Mouse (Mus musculus) c-Kit-positive CD71-positive TER-119-negative erythroid progenitor cells, embryonic 14.5 days (primary cell): ENCODE results near the gene 1700056E22Rik.

Source experiments
- DNase-seq: peaks from one replicate; pipeline ENCODE4 v3.0.0-alpha.2; 2013; ENCODE audit warnings: low read depth

1700056E22Rik gene

DNA sequence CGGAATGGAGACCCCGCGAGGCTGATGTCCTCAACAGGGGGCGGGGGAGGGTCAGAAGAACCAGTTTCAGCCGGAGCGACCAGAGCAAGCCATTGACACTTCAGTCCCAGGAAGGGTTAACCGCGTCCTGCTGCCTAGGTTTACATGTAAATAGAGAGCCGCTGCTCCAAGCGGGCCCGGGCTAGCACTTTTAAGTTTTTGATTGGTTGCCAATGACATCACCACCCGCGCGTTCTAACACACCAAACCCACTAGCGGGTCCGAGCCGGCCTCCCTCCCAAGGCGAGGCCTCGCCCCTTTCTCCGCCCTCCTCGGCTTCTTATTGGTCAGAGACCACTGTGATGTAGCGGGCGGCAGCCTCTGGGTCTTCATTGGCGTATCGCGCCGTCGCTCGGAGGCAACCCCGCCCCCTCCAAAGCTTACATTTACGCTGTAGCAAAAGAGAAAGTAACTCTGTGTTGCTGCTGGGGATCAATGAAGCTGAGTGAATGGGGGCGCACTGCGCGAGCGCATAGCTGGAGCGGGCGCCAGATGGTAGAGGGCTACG is at the start of gene 1700056E22Rik:
Gene 1700056E22Rik, minus strand, starts transcription at position 291 of the 547 bp plus-strand sequence.
- DNase-seq = peak; percentile 98

GRCm38 (mm10) chr1:184083166-184083565 is 49.1 kb upstream of the 1700056E22Rik start:
- DNase-seq = no peak

GRCm38 (mm10) chr1:184082661-184083060 is 48.6 kb upstream of the 1700056E22Rik start:
- DNase-seq = no peak

- DNase-seq = no peak
Observed at GRCm38 (mm10) chr1:184079304-184079703, 45.2 kb upstream of the 1700056E22Rik start.

GRCm38 (mm10) chr1:184076756-184077155 is 42.7 kb upstream of the 1700056E22Rik start:
- no peak for DNase-seq

DNA sequence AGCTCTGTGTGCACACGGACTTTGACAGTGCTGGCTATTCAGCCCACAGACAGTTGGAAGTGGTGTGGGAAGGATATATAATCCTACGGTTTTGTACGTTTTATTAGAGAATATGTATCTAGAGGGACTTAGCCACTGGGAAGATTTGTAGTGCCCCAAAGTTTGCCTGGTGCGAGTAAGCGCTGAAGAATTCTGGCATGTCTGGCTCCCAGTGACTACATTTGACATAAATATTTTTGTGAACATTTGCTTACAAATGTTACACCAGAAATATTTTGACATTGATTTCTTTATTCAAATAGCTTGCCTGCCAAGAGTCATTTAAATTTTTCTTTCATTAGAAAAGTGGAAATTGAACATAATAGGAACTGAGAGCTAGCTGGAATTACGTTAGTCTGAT is 42.0 kb upstream of the 1700056E22Rik start:
- no peak for DNase-seq

DNA sequence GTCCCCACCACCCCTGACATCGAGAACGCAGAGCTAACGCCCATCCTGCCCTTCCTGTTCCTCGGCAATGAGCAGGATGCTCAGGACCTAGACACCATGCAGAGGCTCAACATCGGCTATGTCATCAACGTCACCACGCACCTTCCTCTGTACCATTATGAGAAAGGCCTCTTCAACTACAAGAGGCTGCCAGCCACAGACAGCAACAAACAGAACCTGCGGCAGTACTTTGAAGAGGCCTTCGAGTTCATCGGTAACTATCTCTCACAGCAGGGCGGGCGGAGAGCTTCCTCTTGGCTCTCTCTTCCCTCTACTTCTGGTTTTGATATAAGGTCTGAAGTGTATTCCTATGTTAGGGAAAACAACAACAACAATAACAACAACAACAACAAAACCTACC is 34.9 kb upstream of the 1700056E22Rik start:
- no peak for DNase-seq

- DNase-seq = no peak
Observed at GRCm38 (mm10) chr1:184067704-184068558, 33.8 kb upstream of the 1700056E22Rik start.

- no peak for DNase-seq
Observed at GRCm38 (mm10) chr1:184066460-184067287, 32.6 kb upstream of the 1700056E22Rik start.

DNA sequence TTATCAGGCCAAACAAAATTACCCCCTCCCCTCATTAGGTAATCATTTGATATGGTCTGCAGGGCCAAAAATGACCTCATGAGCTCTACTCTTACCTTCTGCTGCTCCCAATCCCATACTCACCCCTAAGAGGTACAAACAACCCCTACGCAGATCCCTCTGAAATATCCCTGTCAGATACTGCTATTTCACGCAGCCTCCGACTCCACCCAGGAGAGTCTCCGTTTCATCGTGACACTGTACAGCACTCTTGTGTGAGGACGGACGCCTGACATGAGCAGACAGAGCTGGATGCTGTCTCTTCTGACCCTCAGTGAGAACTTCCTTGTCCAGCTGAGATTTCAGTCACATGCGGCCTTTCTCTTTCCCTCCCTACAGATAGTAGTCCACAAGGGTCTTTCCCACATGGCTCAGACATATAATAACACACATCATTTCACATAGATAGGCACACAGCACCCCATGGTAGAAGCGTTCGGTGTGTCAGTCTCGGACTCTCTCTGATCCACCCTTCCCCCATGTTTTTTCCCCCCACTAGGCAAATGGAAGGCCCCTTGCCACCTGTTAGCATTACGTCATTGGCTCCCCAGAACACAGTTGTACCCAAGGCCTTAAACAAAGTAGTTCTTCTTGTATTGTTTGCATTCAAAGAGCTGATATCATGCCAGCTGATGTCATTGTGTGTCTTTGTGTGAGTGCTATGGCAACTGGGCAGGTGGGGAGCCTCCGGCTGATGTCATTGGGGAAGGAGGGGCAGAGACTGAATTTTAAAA is 31.7 kb upstream of the 1700056E22Rik start:
- DNase-seq = no peak

GRCm38 (mm10) chr1:184064306-184064705 is 30.2 kb upstream of the 1700056E22Rik start:
- DNase-seq = no peak

- DNase-seq = no peak
Observed at GRCm38 (mm10) chr1:184061901-184062300, 27.8 kb upstream of the 1700056E22Rik start.

DNA sequence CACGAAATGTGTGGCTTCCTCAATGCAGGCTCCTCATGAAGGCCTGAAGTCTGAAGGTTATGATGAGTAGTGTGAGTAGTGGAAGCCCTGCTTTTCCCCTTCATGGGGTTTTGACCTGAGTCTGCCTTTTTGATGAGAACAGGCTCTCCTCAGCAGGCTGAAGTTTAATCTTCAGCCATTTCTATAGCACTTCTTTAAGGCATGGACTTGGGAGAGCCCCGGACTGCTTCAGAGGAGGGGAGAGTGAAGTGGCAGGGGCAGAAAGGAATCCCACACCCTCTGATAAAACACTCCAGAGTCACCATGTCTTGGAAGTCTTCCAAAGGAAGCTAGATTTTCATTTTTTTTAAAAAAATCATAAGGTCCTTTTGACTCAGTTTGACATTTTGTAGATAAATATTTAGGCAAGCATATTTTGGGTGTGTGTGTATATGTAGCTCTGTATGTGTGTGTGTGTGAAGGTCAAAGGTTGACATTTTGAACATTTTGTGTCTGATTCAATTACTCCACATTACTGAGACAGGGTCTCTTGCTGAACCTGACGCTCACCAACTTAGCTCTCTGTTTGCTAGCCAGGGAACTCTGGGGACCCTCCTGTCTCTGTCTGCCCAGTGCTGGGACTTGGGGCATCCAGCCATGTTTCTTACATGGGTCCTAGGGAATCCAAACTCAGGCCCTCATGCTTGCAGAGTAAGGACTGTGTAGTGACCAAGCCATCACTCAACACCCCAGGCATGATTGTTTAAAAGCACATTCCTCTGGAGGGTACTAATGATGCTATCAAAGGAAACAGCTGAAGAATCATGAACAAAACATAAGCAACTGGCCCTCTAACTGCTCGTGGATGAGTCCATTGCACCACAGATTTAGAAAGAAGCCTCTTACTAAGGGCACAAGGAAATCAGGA is 27.0 kb upstream of the 1700056E22Rik start:
- DNase-seq = no peak

- no peak for DNase-seq
Observed at GRCm38 (mm10) chr1:184060381-184060780, 26.3 kb upstream of the 1700056E22Rik start.

GRCm38 (mm10) chr1:184059814-184060213 is 25.7 kb upstream of the 1700056E22Rik start:
- no peak for DNase-seq

DNA sequence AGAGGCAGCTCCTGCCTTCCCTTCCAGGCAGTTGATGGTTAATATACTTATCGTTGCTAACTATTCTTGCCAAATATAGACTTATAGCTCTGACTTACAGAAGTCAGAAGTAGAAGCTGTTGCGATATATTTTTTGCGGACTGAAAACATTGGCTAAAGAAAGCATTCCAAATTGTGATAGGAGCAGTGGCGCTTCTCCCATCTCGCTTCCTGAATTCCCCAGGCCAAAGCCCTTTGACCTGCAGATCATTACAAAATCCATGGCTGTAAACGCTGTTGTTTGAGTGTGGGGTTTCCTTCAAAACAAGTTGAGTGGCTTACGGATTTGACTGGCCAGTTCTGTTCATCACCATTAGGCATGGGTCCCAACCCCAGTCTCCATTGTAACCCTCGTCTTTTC is 24.1 kb upstream of the 1700056E22Rik start:
- DNase-seq = no peak

DNA sequence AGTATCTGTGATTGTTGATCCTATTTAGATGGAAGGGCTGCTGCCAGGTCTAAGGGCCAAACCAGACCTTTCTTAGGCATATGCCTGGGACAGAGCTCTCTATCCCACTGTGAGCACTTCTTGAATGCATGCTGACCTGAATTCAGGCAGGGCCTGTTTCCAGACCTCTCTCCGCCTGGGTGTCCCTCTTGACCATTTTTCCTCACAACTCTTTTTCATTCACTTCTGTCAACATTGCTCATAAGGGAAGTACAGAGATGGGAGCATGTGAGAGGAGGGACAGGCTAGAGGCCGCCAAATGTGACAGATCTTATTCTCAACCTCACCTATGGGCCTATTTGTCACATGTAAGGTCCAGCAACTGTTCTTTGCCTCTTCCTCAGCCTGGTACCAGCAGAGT is 20.1 kb upstream of the 1700056E22Rik start:
- no peak for DNase-seq

GRCm38 (mm10) chr1:184053711-184054110 is 19.6 kb upstream of the 1700056E22Rik start:
- DNase-seq = no peak

- DNase-seq = no peak
Observed at GRCm38 (mm10) chr1:184053141-184053540, 19.0 kb upstream of the 1700056E22Rik start.

- no peak for DNase-seq
Observed at GRCm38 (mm10) chr1:184052331-184052730, 18.2 kb upstream of the 1700056E22Rik start.

- DNase-seq = no peak
Observed at GRCm38 (mm10) chr1:184051824-184052223, 17.7 kb upstream of the 1700056E22Rik start.
